Mouse (Mus musculus) CH12.LX (cell line): ENCODE measurements around the gene Acer3.

Experiments used
- CHD1 ChIP-seq: IDR thresholded peaks from 2 replicates; pipeline ENCODE4 v1.6.1; 2012; ENCODE audit warnings: low read depth, low read length, improper control_type of control experiment, inconsistent platforms
- CTCF ChIP-seq, 2 experiments: IDR thresholded peaks in 1 of 2; conservative IDR thresholded peaks in 1 of 2; 2 replicates each; pipeline ENCODE4 v1.5.1; 2011 to 2012; ENCODE audit warnings: low read depth in 2 of 2, low read length in 2 of 2, improper control_type of control experiment in 1 of 2, inconsistent platforms in 1 of 2, mild to moderate bottlenecking in 1 of 2, moderate library complexity in 1 of 2
- E2F4 ChIP-seq: IDR thresholded peaks from 2 replicates; pipeline ENCODE4 v1.6.1; 2011; ENCODE audit warnings: low read depth, low read length, improper control_type of control experiment; ENCODE audit not compliant: insufficient replicate concordance
- EP300 ChIP-seq: IDR thresholded peaks from 2 replicates; pipeline ENCODE4 v1.6.1; 2011; ENCODE audit warnings: low read length, improper control_type of control experiment
- MAZ ChIP-seq: IDR thresholded peaks from 2 replicates; pipeline ENCODE4 v1.6.1; 2012; ENCODE audit warnings: low read depth, mild to moderate bottlenecking, inconsistent platforms, low read length, improper control_type of control experiment, moderate library complexity
- POLR2A ChIP-seq: IDR thresholded peaks from 2 replicates; pipeline ENCODE4 v1.6.1; 2011; ENCODE audit warnings: low read depth, mild to moderate bottlenecking, improper control_type of control experiment, low read length
- SIN3A ChIP-seq: IDR thresholded peaks from 2 replicates; pipeline ENCODE4 v1.6.1; 2012; ENCODE audit warnings: low read length, improper control_type of control experiment, inconsistent platforms
- USF1 ChIP-seq: IDR thresholded peaks from 2 replicates; pipeline ENCODE4 v1.6.1; 2014; ENCODE audit warnings: low read depth, mild to moderate bottlenecking, inconsistent platforms, low read length, improper control_type of control experiment
- ZKSCAN1 ChIP-seq: IDR thresholded peaks from 2 replicates; pipeline ENCODE4 v1.6.1; 2012; ENCODE audit warnings: low read depth, inconsistent platforms, low read length, improper control_type of control experiment, borderline replicate concordance

- TF ChIP-seq EP300 (no peak), CTCF (conservative IDR thresholded peaks at IDR 0.05 in 1 of 2, IDR thresholded peaks at IDR 0.05 in 1 of 2; ENCODE audit: low read depth in 2 of 2, low read length in 2 of 2) (no peak), CHD1 (no peak), MAZ (no peak), POLR2A (no peak), E2F4 (no peak), SIN3A (no peak), USF1 (no peak), ZKSCAN1 (no peak)
Observed at GRCm38 (mm10) chr7:98321083-98321482, at the start of gene Acer3.
